14 mouse cellular contexts compared by ENCODE assay signal in the genomic region with DNA sequence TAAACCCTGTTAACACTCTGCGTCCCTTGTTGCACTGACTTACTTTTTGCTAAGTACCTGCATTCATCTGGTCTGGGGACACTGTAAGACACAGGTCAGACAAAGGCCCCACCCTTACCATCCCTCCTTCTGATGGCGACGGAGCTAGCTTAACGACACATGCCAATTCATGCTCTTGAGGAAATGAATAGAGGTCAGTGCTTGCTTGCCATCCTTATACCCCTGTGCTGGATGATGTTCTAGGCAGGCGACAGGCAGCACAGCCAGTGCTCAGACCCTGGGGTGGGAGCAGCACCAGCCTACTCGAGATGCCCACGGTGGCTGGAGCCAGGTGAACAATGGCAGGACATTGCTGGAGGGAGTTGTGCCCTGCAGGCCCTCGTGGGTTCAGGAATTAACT.
DNase-seq lines count a peak whose midpoint lies in the region; ATAC-seq and TF ChIP-seq lines count a peak whose summit lies in the region.
"Had no signal": no experiment of that assay in that cellular context is flagged by ENCODE, and none has a peak within 500 bp of the region (broad histone marks: within the 10 kb centered on the region; RNA-seq: fewer than 3 reads in every experiment).

No protein-coding gene starts in this region.

- TF ChIP-seq CTCF in midbrain, postnatal 0 days (IDR thresholded peaks at IDR 0.05) = no peak

- H3K27me3 ChIP-seq in forebrain, embryonic 10.5 days (ENCODE audit: poor library complexity, severe bottlenecking) = peaks cover 9% of the 10 kb centered on the region; the same call in 1 of the 2 replicates
- H3K27me3 ChIP-seq in forebrain, embryonic 12.5 days = no peaks in the 10 kb centered on the region
- H3K27me3 ChIP-seq in kidney, embryonic 15.5 days = no peaks in the 10 kb centered on the region
- H3K27me3 ChIP-seq in midbrain, postnatal 0 days (ENCODE audit: insufficient read depth, low read length) = no peaks in the 10 kb centered on the region
- no peaks in the 10 kb centered on the region for H3K27me3 ChIP-seq in midbrain, embryonic 15.5 days (replicated peaks)
- H3K27me3 ChIP-seq: embryonic facial prominence, embryonic 13.5 days; megakaryocyte, embryonic 14.5 days; neural tube, embryonic 12.5 days had no signal

- H3K9me3 ChIP-seq in forebrain, embryonic 10.5 days = no peaks in the 10 kb centered on the region
- H3K9me3 ChIP-seq in forebrain, embryonic 12.5 days = no peaks in the 10 kb centered on the region
- no peaks in the 10 kb centered on the region for H3K9me3 ChIP-seq in kidney, embryonic 15.5 days (replicated peaks)
- H3K9me3 ChIP-seq in midbrain, postnatal 0 days (ENCODE audit: low read length) = no peaks in the 10 kb centered on the region
- no peaks in the 10 kb centered on the region for H3K9me3 ChIP-seq in midbrain, embryonic 15.5 days
- H3K9me3 ChIP-seq: embryonic facial prominence, embryonic 13.5 days; heart, embryonic 13.5 days; megakaryocyte, embryonic 14.5 days; neural tube, embryonic 12.5 days had no signal

- ATAC-seq in forebrain, embryonic 12.5 days (ENCODE audit: low FRiP score) = no peak
- 0 out of 2 replicates have a peak, but pooled peaks have one; percentile 19 for ATAC-seq in kidney, embryonic 15.5 days (replicated peaks; ENCODE audit: low FRiP score)
- ATAC-seq in midbrain, postnatal 0 days (ENCODE audit: low FRiP score) = peak; percentile 2; the same call in 1 of the 2 replicates
- no peak for ATAC-seq in midbrain, embryonic 15.5 days (replicated peaks)
- ATAC-seq: activated CD4-positive, CD25-positive, alpha-beta regulatory T cell, adult 4 months had no signal

- no peak for DNase-seq in forebrain, embryonic 10.5 days (ENCODE audit: extremely low spot score, low spot score)
- peak; percentile 92 for DNase-seq in heart, adult 11 months
- DNase-seq in heart, adult 8-10 months (ENCODE audit: low spot score) = no peak
- DNase-seq in kidney, adult 18-20 months = no peak
- no peak for DNase-seq in midbrain, postnatal 0 days (ENCODE audit: low spot score)

- H3K27ac ChIP-seq in forebrain, embryonic 10.5 days = 0 out of 2 replicates have a peak overlapping the region, but pooled peaks have one; percentile 26
- H3K27ac ChIP-seq in forebrain, embryonic 12.5 days = no peak overlapping the region
- no peak overlapping the region for H3K27ac ChIP-seq in kidney, embryonic 15.5 days
- H3K27ac ChIP-seq in midbrain, postnatal 0 days (ENCODE audit: low read depth, low read length) = no peak overlapping the region
- H3K27ac ChIP-seq in midbrain, embryonic 15.5 days = no peak overlapping the region
- H3K27ac ChIP-seq: embryonic facial prominence, embryonic 13.5 days; heart, embryonic 13.5 days; liver, embryonic 14.5 days; neural tube, embryonic 12.5 days had no signal

- no peaks in the 10 kb centered on the region for H3K36me3 ChIP-seq in forebrain, embryonic 10.5 days (replicated peaks)
- H3K36me3 ChIP-seq in forebrain, embryonic 12.5 days (replicated peaks) = no peaks in the 10 kb centered on the region
- H3K36me3 ChIP-seq in kidney, embryonic 15.5 days = no peaks in the 10 kb centered on the region
- no peaks in the 10 kb centered on the region for H3K36me3 ChIP-seq in midbrain, postnatal 0 days (ENCODE audit: insufficient read depth, low read length)
- no peaks in the 10 kb centered on the region for H3K36me3 ChIP-seq in midbrain, embryonic 15.5 days (replicated peaks)
- H3K36me3 ChIP-seq: embryonic facial prominence, embryonic 13.5 days; heart, embryonic 13.5 days; neural tube, embryonic 12.5 days had no signal

- WGBS in forebrain, embryonic 10.5 days = 84% methylated on average over 8 of the region's 8 CpGs
- WGBS in forebrain, embryonic 12.5 days = 81% methylated on average over 8 of the region's 8 CpGs
- 83% methylated on average over 8 of the region's 8 CpGs for WGBS in kidney, embryonic 15.5 days
- WGBS in midbrain, postnatal 0 days = 85% methylated on average over 8 of the region's 8 CpGs
- 80% methylated on average over 8 of the region's 8 CpGs for WGBS in midbrain, embryonic 15.5 days

- H3K9ac ChIP-seq in forebrain, embryonic 12.5 days = no peak overlapping the region
- no peak overlapping the region for H3K9ac ChIP-seq in kidney, embryonic 15.5 days
- no peak overlapping the region for H3K9ac ChIP-seq in midbrain, postnatal 0 days (replicated peaks; ENCODE audit: low read length, poor library complexity, severe bottlenecking)
- H3K9ac ChIP-seq in midbrain, embryonic 15.5 days = no peak overlapping the region
- H3K9ac ChIP-seq: embryonic facial prominence, embryonic 13.5 days; heart, embryonic 13.5 days; liver, embryonic 14.5 days; neural tube, embryonic 12.5 days had no signal

- peaks cover 42% of the 10 kb centered on the region for H3K4me1 ChIP-seq in forebrain, embryonic 10.5 days
- H3K4me1 ChIP-seq in forebrain, embryonic 12.5 days = peaks cover 19% of the 10 kb centered on the region
- peaks cover 36% of the 10 kb centered on the region for H3K4me1 ChIP-seq in kidney, embryonic 15.5 days
- H3K4me1 ChIP-seq in midbrain, postnatal 0 days (ENCODE audit: insufficient read depth, low read length) = no peaks in the 10 kb centered on the region
- H3K4me1 ChIP-seq in midbrain, embryonic 15.5 days = peaks cover 17% of the 10 kb centered on the region

- H3K4me2 ChIP-seq in forebrain, embryonic 12.5 days = no peak overlapping the region
- H3K4me2 ChIP-seq in kidney, embryonic 15.5 days = no peak overlapping the region
- no peak overlapping the region for H3K4me2 ChIP-seq in midbrain, postnatal 0 days (ENCODE audit: low read depth, low read length, poor library complexity, severe bottlenecking)
- H3K4me2 ChIP-seq in midbrain, embryonic 15.5 days = no peak overlapping the region
- H3K4me2 ChIP-seq: embryonic facial prominence, embryonic 13.5 days; heart, embryonic 13.5 days; neural tube, embryonic 12.5 days had no signal

- H3K4me3 ChIP-seq in forebrain, embryonic 10.5 days = no peak overlapping the region
- H3K4me3 ChIP-seq in forebrain, embryonic 12.5 days (replicated peaks) = no peak overlapping the region
- no peak overlapping the region for H3K4me3 ChIP-seq in kidney, embryonic 15.5 days (replicated peaks)
- H3K4me3 ChIP-seq in midbrain, postnatal 0 days (ENCODE audit: low read depth, low read length) = no peak overlapping the region
- no peak overlapping the region for H3K4me3 ChIP-seq in midbrain, embryonic 15.5 days
- H3K4me3 ChIP-seq: embryonic facial prominence, embryonic 13.5 days; heart, embryonic 13.5 days; megakaryocyte, embryonic 14.5 days; neural tube, embryonic 12.5 days had no signal

Comparison
In these comparisons a context has a peak if more than half of its experiments do, and no peak if none do; other contexts are left out.
1. ATAC-seq: peak in kidney, embryonic 15.5 days (single experiment) and midbrain, postnatal 0 days (single experiment); none in forebrain, embryonic 12.5 days (single experiment) and midbrain, embryonic 15.5 days (single experiment).